Mouse (Mus musculus) CH12.LX (cell line): ENCODE data around the gene Fbf1.

Experiments
- BHLHE40 ChIP-seq: IDR thresholded peaks from 2 replicates; pipeline ENCODE4 v1.6.1; 2011; ENCODE audit warnings: mild to moderate bottlenecking, low read depth, low read length, improper control_type of control experiment
- CHD1 ChIP-seq: IDR thresholded peaks from 2 replicates; pipeline ENCODE4 v1.6.1; 2012; ENCODE audit warnings: low read depth, low read length, improper control_type of control experiment, inconsistent platforms
- CTCF ChIP-seq, 2 experiments: IDR thresholded peaks in 1 of 2; conservative IDR thresholded peaks in 1 of 2; 2 replicates each; pipeline ENCODE4 v1.5.1; 2011 to 2012; ENCODE audit warnings: low read depth in 2 of 2, low read length in 2 of 2, improper control_type of control experiment in 1 of 2, inconsistent platforms in 1 of 2, mild to moderate bottlenecking in 1 of 2, moderate library complexity in 1 of 2
- EP300 ChIP-seq: IDR thresholded peaks from 2 replicates; pipeline ENCODE4 v1.6.1; 2011; ENCODE audit warnings: low read length, improper control_type of control experiment
- GABPA ChIP-seq: IDR thresholded peaks from 2 replicates; pipeline ENCODE4 v1.6.1; 2012; ENCODE audit warnings: low read depth, low read length, improper control_type of control experiment, inconsistent platforms; ENCODE audit not compliant: insufficient replicate concordance
- HCFC1 ChIP-seq: IDR thresholded peaks from 2 replicates; pipeline ENCODE4 v1.6.1; 2012; ENCODE audit warnings: low read depth, mild to moderate bottlenecking, inconsistent platforms, low read length, improper control_type of control experiment
- MEF2A ChIP-seq: IDR thresholded peaks from 2 replicates; pipeline ENCODE4 v1.6.1; 2014; ENCODE audit warnings: low read depth, mild to moderate bottlenecking, inconsistent platforms, low read length, improper control_type of control experiment, borderline replicate concordance
- POLR2A ChIP-seq: IDR thresholded peaks from 2 replicates; pipeline ENCODE4 v1.6.1; 2011; ENCODE audit warnings: low read depth, mild to moderate bottlenecking, improper control_type of control experiment, low read length
- RAD21 ChIP-seq: IDR thresholded peaks from 2 replicates; pipeline ENCODE4 v1.6.1; 2011; ENCODE audit warnings: low read depth, mild to moderate bottlenecking, low read length, improper control_type of control experiment, moderate library complexity
- SIN3A ChIP-seq: IDR thresholded peaks from 2 replicates; pipeline ENCODE4 v1.6.1; 2012; ENCODE audit warnings: low read length, improper control_type of control experiment, inconsistent platforms
- TCF12 ChIP-seq: IDR thresholded peaks from 2 replicates; pipeline ENCODE4 v1.6.1; 2014; ENCODE audit warnings: low read depth, mild to moderate bottlenecking, inconsistent platforms, low read length, improper control_type of control experiment
- USF1 ChIP-seq: IDR thresholded peaks from 2 replicates; pipeline ENCODE4 v1.6.1; 2014; ENCODE audit warnings: low read depth, mild to moderate bottlenecking, inconsistent platforms, low read length, improper control_type of control experiment
- USF2 ChIP-seq: conservative IDR thresholded peaks from 2 replicates; pipeline ENCODE4 v1.6.1; 2011; ENCODE audit warnings: low read depth, low read length, improper control_type of control experiment

DNA sequence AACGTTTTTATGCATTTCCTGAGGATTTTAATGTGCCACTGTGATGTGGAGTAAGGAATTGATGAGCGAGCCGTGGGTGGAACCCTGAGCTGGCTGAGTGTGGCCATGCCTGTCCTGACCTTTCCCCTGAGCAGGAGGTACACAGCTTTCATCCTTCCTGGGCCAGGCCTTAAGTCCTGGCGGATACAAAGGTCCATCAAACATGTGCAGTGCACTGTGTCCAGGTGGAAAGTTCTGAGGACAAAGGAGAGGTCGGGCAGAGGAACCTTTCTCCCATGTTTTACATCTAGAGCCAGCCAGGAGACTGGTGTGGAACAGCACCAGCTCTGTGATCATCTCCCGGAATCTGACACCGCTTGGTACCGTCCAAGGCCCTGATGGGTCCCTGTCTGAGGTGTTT lies 41.3 kb upstream of the Fbf1 start:
- TF ChIP-seq EP300 (no peak), GABPA (no peak), POLR2A (no peak), USF1 (no peak), MEF2A (no peak), SIN3A (no peak), BHLHE40 (no peak), HCFC1 (no peak), CTCF (conservative IDR thresholded peaks at IDR 0.05 in 1 of 2, IDR thresholded peaks at IDR 0.05 in 1 of 2; ENCODE audit: low read depth in 2 of 2, low read length in 2 of 2) (no peak), TCF12 (no peak), CHD1 (no peak), USF2 (no peak), RAD21 (no peak)
